Mouse (Mus musculus): ENCODE results near the gene Col2a1. TPM values are rescaled to one million over a fixed set of nuclear protein-coding genes. Genes with fewer than 3 reads are reported as not detected.

The Col2a1 gene
- total and polyA plus RNA-seq, 2 experiments from 2014 or later = 0.18 to 0.38 TPM

- Histone ChIP-seq H3K9me3 (replicated peaks; ENCODE audit: control insufficient read depth, low read length) (no peaks in the 10 kb centered on the region), H3K4me3 (ENCODE audit: low read depth, low read length) (no peak overlapping the region), H3K36me3 (replicated peaks; ENCODE audit: control insufficient read depth, insufficient read depth, low read length) (no peaks in the 10 kb centered on the region), H3K9ac (replicated peaks; ENCODE audit: low read depth, low read length) (no peak overlapping the region), H3K27me3 (ENCODE audit: control insufficient read depth, insufficient read depth, low read length) (0 out of 2 replicates have a peak, but pooled peaks cover 11% of the 10 kb centered on the region), H3K4me1 (ENCODE audit: control insufficient read depth, insufficient read depth) (peaks cover 5% of the 10 kb centered on the region; the same call in 1 of the 2 replicates), H3K27ac (ENCODE audit: low read depth) (no peak overlapping the region), H3K4me2 (ENCODE audit: low read depth, low read length) (no peak overlapping the region)
- 85% methylated on average over 8 of the region's 8 CpGs for WGBS
- DNase-seq (ENCODE audit: low spot score) (no peak), ATAC-seq (ENCODE audit: insufficient read depth, low read depth) (no peak)
- TF ChIP-seq EP300 (IDR thresholded peaks at IDR 0.05; ENCODE audit: low read depth) (no peak), CTCF (IDR thresholded peaks at IDR 0.05; ENCODE audit: low read depth) (no peak)
These were observed 62.0 kb downstream of the Col2a1 start for GRCm38 (mm10) chr15:97942538-97942937.

DNA sequence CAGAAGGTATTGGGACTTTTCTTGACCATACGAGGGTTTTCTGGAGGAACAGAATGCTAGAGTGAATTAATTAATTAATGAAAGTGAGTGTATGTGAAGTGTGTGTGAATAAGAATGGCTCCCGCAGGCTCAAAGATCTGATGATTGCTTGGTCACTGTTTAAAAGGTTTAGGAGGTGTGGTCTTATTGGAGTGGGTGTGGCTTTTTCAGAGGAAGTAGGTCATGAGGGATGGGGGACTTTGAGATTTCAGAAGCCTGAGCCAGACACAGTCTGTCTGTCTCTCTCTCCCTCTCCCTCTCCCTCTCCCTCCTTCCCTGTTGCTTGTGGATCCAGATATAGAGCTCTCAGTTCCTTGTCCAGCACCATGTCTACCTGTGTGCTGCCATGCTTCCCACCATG is 63.2 kb downstream of the Col2a1 start:
- H3K4me2 ChIP-seq (ENCODE audit: low read depth, low read length) = no peak overlapping the region
- H3K27me3 ChIP-seq (ENCODE audit: control insufficient read depth, insufficient read depth, low read length) = 0 out of 2 replicates have a peak, but pooled peaks cover 11% of the 10 kb centered on the region
- H3K4me3 ChIP-seq (ENCODE audit: low read depth, low read length) = no peak overlapping the region
- peaks cover 5% of the 10 kb centered on the region; the same call in 1 of the 2 replicates for H3K4me1 ChIP-seq (ENCODE audit: control insufficient read depth, insufficient read depth)
- no peaks in the 10 kb centered on the region for H3K9me3 ChIP-seq (replicated peaks; ENCODE audit: control insufficient read depth, low read length)
- no peak overlapping the region for H3K27ac ChIP-seq (ENCODE audit: low read depth)
- TF ChIP-seq CTCF (IDR thresholded peaks at IDR 0.05; ENCODE audit: low read depth) (no peak), EP300 (IDR thresholded peaks at IDR 0.05; ENCODE audit: low read depth) (no peak)
- H3K36me3 ChIP-seq (replicated peaks; ENCODE audit: control insufficient read depth, insufficient read depth, low read length) = no peaks in the 10 kb centered on the region
- no peak for ATAC-seq (ENCODE audit: insufficient read depth, low read depth)
- WGBS = 88% methylated on average over 2 of the region's 2 CpGs
- no peak for DNase-seq (ENCODE audit: low spot score)
- no peak overlapping the region for H3K9ac ChIP-seq (replicated peaks; ENCODE audit: low read depth, low read length)

DNA sequence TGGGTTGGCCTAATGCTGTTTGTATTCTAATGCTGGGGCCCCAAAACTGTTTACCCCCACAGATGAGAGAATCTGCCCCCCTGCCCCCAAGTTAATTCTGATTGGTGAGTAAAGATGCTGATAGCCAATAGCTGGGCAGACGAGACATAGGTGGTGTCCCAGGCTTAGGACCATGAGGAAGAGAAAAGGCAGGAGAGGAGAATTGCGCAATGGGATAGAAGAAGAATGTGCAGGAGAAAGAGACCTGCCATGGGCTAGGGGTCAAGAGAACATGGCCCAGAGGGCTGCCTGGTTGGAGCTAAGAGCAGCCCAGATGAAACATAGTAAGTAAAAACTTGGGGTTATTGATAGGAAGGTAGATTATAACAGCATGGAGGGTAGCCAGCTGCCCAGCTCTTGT is 64.4 kb downstream of the Col2a1 start:
- 87% methylated on average over 2 of the region's 2 CpGs for WGBS
- Histone ChIP-seq H3K27ac (ENCODE audit: low read depth) (no peak overlapping the region), H3K9me3 (replicated peaks; ENCODE audit: control insufficient read depth, low read length) (no peaks in the 10 kb centered on the region), H3K4me3 (ENCODE audit: low read depth, low read length) (no peak overlapping the region), H3K4me1 (ENCODE audit: control insufficient read depth, insufficient read depth) (peaks cover 5% of the 10 kb centered on the region), H3K9ac (replicated peaks; ENCODE audit: low read depth, low read length) (no peak overlapping the region), H3K27me3 (ENCODE audit: control insufficient read depth, insufficient read depth, low read length) (0 out of 2 replicates have a peak, but pooled peaks cover 5% of the 10 kb centered on the region), H3K36me3 (replicated peaks; ENCODE audit: control insufficient read depth, insufficient read depth, low read length) (no peaks in the 10 kb centered on the region), H3K4me2 (ENCODE audit: low read depth, low read length) (no peak overlapping the region)
- TF ChIP-seq EP300 (IDR thresholded peaks at IDR 0.05; ENCODE audit: low read depth) (no peak), CTCF (IDR thresholded peaks at IDR 0.05; ENCODE audit: low read depth) (no peak)
- ATAC-seq (ENCODE audit: insufficient read depth, low read depth) (no peak), DNase-seq (ENCODE audit: low spot score) (no peak)

GRCm38 (mm10) chr15:97938580-97938979 is 65.9 kb downstream of the Col2a1 start:
- Histone ChIP-seq H3K27me3 (ENCODE audit: control insufficient read depth, insufficient read depth, low read length) (0 out of 2 replicates have a peak, but pooled peaks cover 5% of the 10 kb centered on the region), H3K4me3 (ENCODE audit: low read depth, low read length) (no peak overlapping the region), H3K36me3 (replicated peaks; ENCODE audit: control insufficient read depth, insufficient read depth, low read length) (no peaks in the 10 kb centered on the region), H3K4me1 (ENCODE audit: control insufficient read depth, insufficient read depth) (peaks cover 5% of the 10 kb centered on the region), H3K9ac (replicated peaks; ENCODE audit: low read depth, low read length) (no peak overlapping the region), H3K9me3 (replicated peaks; ENCODE audit: control insufficient read depth, low read length) (no peaks in the 10 kb centered on the region), H3K27ac (ENCODE audit: low read depth) (peak overlapping the region; percentile 65), H3K4me2 (ENCODE audit: low read depth, low read length) (no peak overlapping the region)
- 32% methylated on average over 6 of the region's 6 CpGs for WGBS
- peak; percentile 28 for DNase-seq (ENCODE audit: low spot score)
- TF ChIP-seq EP300 (IDR thresholded peaks at IDR 0.05; ENCODE audit: low read depth) (no peak), CTCF (IDR thresholded peaks at IDR 0.05; ENCODE audit: low read depth) (no peak)
- ATAC-seq (ENCODE audit: insufficient read depth, low read depth) = peak; percentile 80

DNA sequence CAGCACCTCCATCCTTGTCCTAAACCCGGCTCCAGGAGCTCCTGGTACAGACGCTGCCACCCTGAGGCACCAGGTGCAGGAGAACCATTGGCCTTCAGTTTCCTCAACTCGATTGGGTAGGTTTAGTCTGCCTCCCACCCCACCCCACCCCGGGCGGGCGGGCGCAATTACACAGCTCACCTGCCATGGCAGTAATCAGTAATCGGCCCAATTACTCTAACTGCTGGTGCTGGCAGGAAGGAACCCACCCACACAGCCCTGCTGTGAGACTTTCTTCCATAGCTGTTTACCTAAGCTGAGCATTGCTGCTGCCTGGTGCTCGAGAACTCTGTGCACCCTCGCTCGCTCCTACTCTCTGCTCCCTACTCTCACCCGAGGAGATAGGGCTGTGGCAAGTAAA is 72.1 kb downstream of the Col2a1 start:
- Histone ChIP-seq H3K36me3 (replicated peaks; ENCODE audit: control insufficient read depth, insufficient read depth, low read length) (no peaks in the 10 kb centered on the region), H3K9me3 (replicated peaks; ENCODE audit: control insufficient read depth, low read length) (no peaks in the 10 kb centered on the region), H3K9ac (replicated peaks; ENCODE audit: low read depth, low read length) (no peak overlapping the region), H3K4me3 (ENCODE audit: low read depth, low read length) (no peak overlapping the region), H3K27me3 (ENCODE audit: control insufficient read depth, insufficient read depth, low read length) (no peaks in the 10 kb centered on the region), H3K4me2 (ENCODE audit: low read depth, low read length) (no peak overlapping the region), H3K4me1 (ENCODE audit: control insufficient read depth, insufficient read depth) (peaks cover 5% of the 10 kb centered on the region), H3K27ac (ENCODE audit: low read depth) (no peak overlapping the region)
- 82% methylated on average over 12 of the region's 12 CpGs for WGBS
- DNase-seq (ENCODE audit: low spot score) (no peak), ATAC-seq (ENCODE audit: insufficient read depth, low read depth) (no peak)
- no peak for TF ChIP-seq CTCF (IDR thresholded peaks at IDR 0.05; ENCODE audit: low read depth)
- no peak for TF ChIP-seq EP300 (IDR thresholded peaks at IDR 0.05; ENCODE audit: low read depth)

DNA sequence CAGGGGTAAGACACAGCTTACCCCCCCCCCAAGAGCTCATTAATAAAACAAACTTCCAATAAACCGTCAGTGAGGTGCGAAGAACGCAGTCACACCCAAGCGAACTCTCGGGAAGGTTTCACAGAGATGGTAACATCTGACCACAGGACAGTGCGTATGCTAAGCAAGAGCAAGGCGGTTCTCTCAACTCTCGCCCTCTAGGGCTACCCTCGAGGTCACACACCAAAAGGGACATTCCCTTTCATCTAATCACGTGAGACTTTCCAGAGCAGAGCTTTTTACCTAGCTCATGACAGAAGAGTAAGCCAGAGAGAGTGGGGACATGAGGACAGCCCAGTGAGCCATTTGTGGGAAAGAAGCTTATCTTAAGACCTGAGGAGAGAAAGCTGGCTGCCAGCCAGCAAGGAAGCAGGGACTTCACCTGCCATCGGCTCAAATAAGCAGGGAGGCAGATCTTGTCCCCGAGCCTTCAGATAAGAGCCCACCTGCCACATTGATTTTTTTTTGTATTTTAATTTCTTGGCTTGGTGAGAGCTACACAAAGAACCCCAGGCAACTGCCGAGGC is 75.2 kb downstream of the Col2a1 start:
- Histone ChIP-seq H3K27me3 (ENCODE audit: control insufficient read depth, insufficient read depth, low read length) (0 out of 2 replicates have a peak, but pooled peaks cover 4% of the 10 kb centered on the region), H3K4me3 (ENCODE audit: low read depth, low read length) (no peak overlapping the region), H3K9me3 (replicated peaks; ENCODE audit: control insufficient read depth, low read length) (no peaks in the 10 kb centered on the region), H3K4me2 (ENCODE audit: low read depth, low read length) (no peak overlapping the region), H3K27ac (ENCODE audit: low read depth) (no peak overlapping the region), H3K9ac (replicated peaks; ENCODE audit: low read depth, low read length) (no peak overlapping the region), H3K36me3 (replicated peaks; ENCODE audit: control insufficient read depth, insufficient read depth, low read length) (no peaks in the 10 kb centered on the region), H3K4me1 (ENCODE audit: control insufficient read depth, insufficient read depth) (peaks cover 10% of the 10 kb centered on the region)
- DNase-seq (ENCODE audit: low spot score) (no peak), ATAC-seq (ENCODE audit: insufficient read depth, low read depth) (0 out of 2 replicates have a peak, but pooled peaks have one; percentile 30)
- WGBS = 29% methylated on average over 13 of the region's 13 CpGs
- TF ChIP-seq CTCF (IDR thresholded peaks at IDR 0.05; ENCODE audit: low read depth) (no peak), EP300 (IDR thresholded peaks at IDR 0.05; ENCODE audit: low read depth) (no peak)

All from heart, postnatal 0 days (tissue).